Mouse (Mus musculus): ENCODE results near the gene BC034090. TPM values are rescaled to one million over a fixed set of nuclear protein-coding genes. Genes with fewer than 3 reads are reported as not detected.
"Not testable (repeated sequence)": the region's sequence is repeated elsewhere in the genome, so short reads cannot be mapped to it uniquely, and the experiment has no call there.

BC034090 gene
- polyA plus RNA-seq, 1 experiment, result 9.9 TPM

DNA sequence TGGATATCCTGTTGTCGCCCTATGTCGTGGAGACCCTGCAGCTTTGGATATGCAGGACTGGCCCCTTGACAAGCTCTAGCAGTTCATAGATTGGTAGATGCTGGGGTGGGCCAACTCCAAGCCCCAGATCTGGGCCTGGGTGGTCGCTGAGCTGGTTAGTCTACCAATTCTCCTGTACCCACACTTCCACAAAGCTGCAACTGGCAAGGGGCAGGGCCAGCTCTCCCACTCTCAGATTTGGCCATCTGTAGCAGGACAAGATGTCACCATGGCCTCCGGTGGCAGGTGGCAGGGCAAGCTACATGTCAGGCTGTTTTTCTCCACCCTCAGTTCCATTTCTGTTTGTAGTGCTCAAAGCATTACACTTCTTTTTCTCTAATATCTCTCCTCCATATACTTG, 55.6 kb downstream of the BC034090 start:
- TF ChIP-seq CTCF (IDR thresholded peaks at IDR 0.05; ENCODE audit: insufficient read depth, low read length) (no peak), POLR2A (IDR thresholded peaks at IDR 0.05; ENCODE audit: borderline replicate concordance, extremely low read depth, low read depth, low read length) (no peak)
- 96% methylated on average over 4 of the region's 4 CpGs for WGBS
- DNase-seq, result no peak
- no peaks in the 10 kb centered on the region for H3K4me1 ChIP-seq (ENCODE audit: control insufficient read depth, insufficient read depth, low read length)
- H3K4me3 ChIP-seq (replicated peaks; ENCODE audit: extremely low read depth, low read depth, low read length), result no peak overlapping the region

DNA sequence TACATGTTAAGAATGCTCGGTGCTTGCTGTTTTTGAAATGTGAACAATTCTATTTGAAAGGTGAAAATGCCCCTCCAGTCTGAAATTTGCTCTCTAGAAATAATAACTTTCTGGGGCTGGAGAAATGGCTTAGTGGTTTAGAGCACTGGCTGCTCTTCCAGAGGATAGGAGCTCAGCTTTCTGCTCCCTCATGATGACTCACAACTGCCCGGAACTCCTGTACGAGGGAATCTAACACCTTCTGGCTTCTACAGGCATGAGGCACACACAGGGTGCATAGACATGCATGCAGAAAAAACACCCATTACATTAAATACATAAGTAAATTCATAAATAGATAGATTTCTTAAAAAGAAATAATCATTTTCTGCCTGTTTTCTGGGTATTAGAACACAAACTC, 60.1 kb downstream of the BC034090 start:
- H3K4me3 ChIP-seq (replicated peaks; ENCODE audit: extremely low read depth, low read depth, low read length), result no peak overlapping the region
- no peak for DNase-seq
- no peaks in the 10 kb centered on the region for H3K4me1 ChIP-seq (ENCODE audit: control insufficient read depth, insufficient read depth, low read length)
- TF ChIP-seq POLR2A (IDR thresholded peaks at IDR 0.05; ENCODE audit: borderline replicate concordance, extremely low read depth, low read depth, low read length) (no peak), CTCF (IDR thresholded peaks at IDR 0.05; ENCODE audit: insufficient read depth, low read length) (no peak)
- WGBS, result 77% methylated on average over 3 of the region's 3 CpGs

DNA sequence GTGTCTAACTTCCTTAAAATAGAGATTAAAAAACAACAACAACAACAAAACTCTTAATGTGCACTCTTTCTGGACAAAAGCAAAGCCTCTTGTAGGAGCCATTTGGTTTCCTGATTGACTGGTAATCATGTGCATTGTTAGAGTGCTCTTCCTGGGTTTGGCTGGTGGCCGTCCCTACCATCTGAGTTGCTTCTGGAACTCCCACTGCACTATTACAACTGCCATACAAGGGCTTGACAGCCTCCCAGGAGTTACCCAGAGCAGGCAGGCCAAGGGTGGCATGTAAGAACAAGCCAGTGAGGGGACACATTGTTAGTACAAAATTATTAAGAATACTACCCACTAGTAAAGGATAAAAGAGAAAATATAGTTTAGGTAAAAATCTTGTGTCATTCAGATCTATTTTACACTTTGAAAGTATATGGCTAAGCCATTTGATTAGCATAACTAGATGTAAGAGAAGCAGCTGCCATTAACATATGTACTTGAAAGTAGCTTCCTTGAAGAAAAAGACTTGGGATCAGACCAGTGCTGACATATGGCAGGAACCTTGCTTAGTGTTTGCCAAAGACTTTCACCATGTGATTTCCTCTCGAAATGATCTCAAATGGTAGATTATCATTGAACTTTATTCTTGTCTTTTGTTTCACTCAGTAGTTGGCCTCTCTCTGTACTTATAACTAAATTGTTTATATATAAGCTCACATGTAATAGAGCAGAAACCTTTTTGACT, 65.9 kb downstream of the BC034090 start:
- DNase-seq, result no peak
- TF ChIP-seq CTCF (IDR thresholded peaks at IDR 0.05; ENCODE audit: insufficient read depth, low read length) (no peak), POLR2A (IDR thresholded peaks at IDR 0.05; ENCODE audit: borderline replicate concordance, extremely low read depth, low read depth, low read length) (no peak)
- WGBS, result 73% methylated on average over 2 of the region's 2 CpGs
- H3K4me3 ChIP-seq (replicated peaks; ENCODE audit: extremely low read depth, low read depth, low read length), result no peak overlapping the region
- no peaks in the 10 kb centered on the region for H3K4me1 ChIP-seq (ENCODE audit: control insufficient read depth, insufficient read depth, low read length)

DNA sequence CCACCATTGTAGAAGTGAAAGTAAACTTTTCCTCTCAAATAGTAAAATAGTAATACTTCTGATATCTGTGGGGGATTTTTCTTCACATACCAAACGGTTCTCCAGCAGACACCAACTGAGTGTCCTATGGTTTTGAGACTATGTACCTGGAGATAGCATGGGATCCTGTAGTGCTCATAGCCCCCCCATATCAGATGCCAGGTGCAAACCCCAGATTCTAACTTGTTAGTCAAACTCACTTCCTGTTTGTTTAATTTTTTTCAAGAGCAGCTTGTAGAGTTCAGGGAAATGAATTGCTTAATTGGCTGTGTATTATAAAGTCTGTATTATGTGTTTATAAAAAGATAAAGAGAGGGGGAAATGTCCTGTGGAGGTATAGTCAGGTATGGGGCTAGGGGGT, 69.8 kb downstream of the BC034090 start:
- Histone ChIP-seq H3K4me3 (replicated peaks; ENCODE audit: extremely low read depth, low read depth, low read length) (no peak overlapping the region), H3K4me1 (ENCODE audit: control insufficient read depth, insufficient read depth, low read length) (peaks cover 6% of the 10 kb centered on the region; the same call in 1 of the 2 replicates)
- 67% methylated on average over 1 of the region's 1 CpGs for WGBS
- DNase-seq, result no peak
- no peak for TF ChIP-seq POLR2A (IDR thresholded peaks at IDR 0.05; ENCODE audit: borderline replicate concordance, extremely low read depth, low read depth, low read length)
- TF ChIP-seq CTCF (IDR thresholded peaks at IDR 0.05; ENCODE audit: insufficient read depth, low read length), result no peak

DNA sequence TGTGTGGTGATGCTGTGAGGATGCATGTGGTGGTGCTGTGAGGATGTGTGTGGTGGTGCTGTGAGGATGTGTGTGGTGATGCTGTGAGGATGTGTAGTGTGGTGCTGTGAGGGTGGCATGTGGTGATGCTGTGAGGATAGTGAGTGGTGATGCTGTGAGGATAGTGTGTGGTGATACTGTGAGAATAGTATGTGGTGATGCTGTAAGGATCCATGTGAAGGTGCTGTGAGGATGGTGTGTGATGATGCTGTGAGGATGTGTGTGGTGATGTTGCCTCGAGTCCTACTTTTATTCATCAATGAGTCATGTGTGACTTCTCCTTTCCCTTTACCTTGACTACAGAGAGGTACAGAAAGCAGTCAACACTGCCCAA, 70.6 kb downstream of the BC034090 start:
- WGBS, result 91% methylated on average over 1 of the region's 1 CpGs
- not testable (repeated sequence) for H3K4me1 ChIP-seq (ENCODE audit: control insufficient read depth, insufficient read depth, low read length); H3K4me3 ChIP-seq (replicated peaks; ENCODE audit: extremely low read depth, low read depth, low read length); DNase-seq

DNA sequence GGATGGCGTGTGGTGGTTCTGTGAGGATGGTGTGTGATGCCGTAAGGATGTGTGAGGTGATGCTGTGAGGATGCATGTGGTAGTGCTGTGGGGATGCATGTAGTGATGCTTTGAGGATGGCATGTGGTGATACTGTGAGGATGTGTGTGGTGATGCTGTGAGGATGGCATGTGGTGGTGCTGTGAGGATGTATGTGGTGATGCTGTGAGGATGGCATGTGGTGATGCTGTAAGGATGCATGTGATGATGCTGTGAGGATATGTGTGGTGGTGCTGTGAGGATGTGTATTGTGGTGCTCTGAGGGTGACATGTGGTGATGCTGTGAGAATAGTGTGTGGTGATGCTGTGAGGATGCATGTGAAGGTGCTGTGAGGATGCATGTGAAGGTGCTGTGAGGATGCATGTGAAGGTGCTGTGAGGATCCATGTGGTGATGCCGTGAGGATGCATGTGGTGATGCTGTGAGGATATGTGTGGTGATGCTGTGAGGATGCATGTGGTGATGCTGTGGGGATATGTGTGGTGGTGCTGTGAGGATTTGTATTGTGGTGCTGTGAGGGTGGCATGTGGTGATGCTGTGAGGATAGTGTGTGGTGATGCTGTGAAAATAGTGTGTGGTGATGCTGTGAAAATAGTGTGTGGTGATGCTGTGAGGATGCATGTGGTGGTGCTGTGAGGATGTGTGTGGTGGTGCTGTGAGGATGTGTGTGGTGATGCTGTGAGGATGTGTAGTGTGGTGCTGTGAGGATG, 71.2 kb downstream of the BC034090 start:
- no peak for DNase-seq
- TF ChIP-seq POLR2A (IDR thresholded peaks at IDR 0.05; ENCODE audit: borderline replicate concordance, extremely low read depth, low read depth, low read length), result no peak
- no peak for TF ChIP-seq CTCF (IDR thresholded peaks at IDR 0.05; ENCODE audit: insufficient read depth, low read length)
- no peak overlapping the region for H3K4me3 ChIP-seq (replicated peaks; ENCODE audit: extremely low read depth, low read depth, low read length)
- WGBS, result 89% methylated on average over 3 of the region's 3 CpGs
- peaks cover 9% of the 10 kb centered on the region; the same call in 1 of the 2 replicates for H3K4me1 ChIP-seq (ENCODE audit: control insufficient read depth, insufficient read depth, low read length)

DNA sequence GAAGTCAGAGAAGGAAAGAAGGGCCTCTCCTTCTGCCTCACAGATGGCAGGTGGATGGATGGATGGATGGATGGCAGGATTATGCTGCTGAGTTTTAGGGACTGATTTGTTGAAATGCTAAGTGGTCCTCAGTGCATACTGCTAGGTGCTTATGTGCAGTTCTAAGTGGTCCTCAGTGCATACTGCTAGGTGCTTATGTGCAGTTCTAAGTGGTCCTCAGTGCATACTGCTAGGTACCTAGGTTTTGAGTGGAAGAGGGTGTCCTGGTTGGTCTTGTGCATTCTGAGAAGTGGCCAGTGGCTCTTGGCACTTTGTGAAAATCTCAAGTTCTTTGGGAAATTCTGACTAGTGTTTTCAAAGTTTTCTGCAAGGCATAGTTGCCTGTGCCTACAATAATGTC, 74.3 kb downstream of the BC034090 start:
- no peak for TF ChIP-seq POLR2A (IDR thresholded peaks at IDR 0.05; ENCODE audit: borderline replicate concordance, extremely low read depth, low read depth, low read length)
- no peak for TF ChIP-seq CTCF (IDR thresholded peaks at IDR 0.05; ENCODE audit: insufficient read depth, low read length)
- peak; percentile 17 for DNase-seq
- H3K4me3 ChIP-seq (replicated peaks; ENCODE audit: extremely low read depth, low read depth, low read length), result no peak overlapping the region
- H3K4me1 ChIP-seq (ENCODE audit: control insufficient read depth, insufficient read depth, low read length), result peaks cover 9% of the 10 kb centered on the region; the same call in 1 of the 2 replicates

DNA sequence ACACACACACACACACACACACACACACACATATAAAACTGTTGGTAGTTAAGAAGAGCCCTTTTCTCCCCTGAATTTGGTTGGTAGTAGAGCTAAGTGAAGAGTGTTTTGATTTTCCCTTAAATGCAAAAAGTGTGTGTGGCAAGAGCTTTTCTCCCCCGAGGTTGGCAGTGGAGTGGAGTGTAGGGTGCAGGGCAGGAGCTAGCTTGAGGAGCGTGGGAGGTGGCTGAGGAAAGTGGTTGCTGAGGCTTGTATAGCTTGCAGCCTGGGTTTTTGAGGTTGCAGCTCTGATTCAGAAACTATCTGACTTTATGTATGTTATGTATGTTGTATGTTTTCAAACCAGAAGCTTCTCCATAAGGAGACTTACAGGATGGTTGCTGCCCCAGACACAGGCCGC, 76.8 kb downstream of the BC034090 start:
- DNase-seq, result no peak
- peaks cover 9% of the 10 kb centered on the region; the same call in 1 of the 2 replicates for H3K4me1 ChIP-seq (ENCODE audit: control insufficient read depth, insufficient read depth, low read length)
- TF ChIP-seq CTCF (IDR thresholded peaks at IDR 0.05; ENCODE audit: insufficient read depth, low read length) (no peak), POLR2A (IDR thresholded peaks at IDR 0.05; ENCODE audit: borderline replicate concordance, extremely low read depth, low read depth, low read length) (no peak)
- WGBS, result 71% methylated on average over 3 of the region's 3 CpGs
- H3K4me3 ChIP-seq (replicated peaks; ENCODE audit: extremely low read depth, low read depth, low read length), result no peak overlapping the region

Other genes with a start within 250 kb of the BC034090 start
- 38.1 and 42.8 TPM in 2 replicates for gene Ier5, start 144.8 kb downstream of the BC034090 start, polyA plus RNA-seq (2012; rRNA removed)
- gene Mr1, start 97.6 kb downstream of the BC034090 start, polyA plus RNA-seq (2012; rRNA removed), result 6.3 and 11.1 TPM in 2 replicates
- gene Stx6, start 85.7 kb downstream of the BC034090 start, polyA plus RNA-seq (2012; rRNA removed), result 81.6 and 83.1 TPM in 2 replicates
- gene Xpr1, start 173.0 kb upstream of the BC034090 start, polyA plus RNA-seq (2012; rRNA removed), result 7.8 and 11.4 TPM in 2 replicates

Measured in lung, adult 2 months (tissue).